Mouse (Mus musculus): ENCODE measurements around the gene Bad.

Bad gene

DNA sequence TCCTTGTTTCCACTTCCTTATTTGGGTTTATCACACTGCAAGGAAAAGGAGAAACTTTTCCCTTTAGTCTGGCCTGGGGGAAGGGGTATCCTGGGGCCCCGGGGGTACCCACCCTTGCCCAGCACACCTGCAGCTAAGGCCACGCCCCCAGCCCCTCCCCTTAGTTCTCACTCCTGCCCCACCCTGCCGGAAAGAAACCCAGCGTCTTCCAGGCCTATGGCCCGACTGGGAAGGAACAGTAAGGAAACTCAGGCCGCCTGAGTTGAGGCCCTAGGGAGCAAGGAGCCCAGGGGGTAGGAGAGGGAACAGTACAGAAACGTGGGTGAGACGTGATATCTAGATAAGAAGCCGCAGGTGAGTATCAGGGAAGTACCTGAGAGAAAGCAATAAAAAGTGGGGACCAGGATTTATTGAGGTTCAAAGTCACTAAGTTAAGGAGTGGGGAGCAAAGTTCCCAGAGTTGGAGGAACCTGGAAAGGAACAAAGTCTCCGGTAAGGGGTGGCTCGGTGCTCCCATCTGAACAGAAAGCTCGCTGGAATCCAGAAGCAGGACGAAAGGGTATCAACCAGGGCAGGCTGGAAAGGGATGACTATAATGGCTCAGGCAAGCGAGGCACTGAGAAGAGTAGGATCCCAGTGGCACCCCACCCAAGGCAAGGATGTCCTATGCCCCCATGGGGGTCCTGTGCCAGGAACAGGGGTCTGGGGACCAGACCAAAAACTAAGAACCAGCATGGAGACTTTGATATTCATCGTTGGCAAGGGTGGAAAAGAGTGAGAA is 27.0 kb downstream of the Bad start:
- DNase-seq (ENCODE audit: low spot score in 2 of 2), result no peak

DNA sequence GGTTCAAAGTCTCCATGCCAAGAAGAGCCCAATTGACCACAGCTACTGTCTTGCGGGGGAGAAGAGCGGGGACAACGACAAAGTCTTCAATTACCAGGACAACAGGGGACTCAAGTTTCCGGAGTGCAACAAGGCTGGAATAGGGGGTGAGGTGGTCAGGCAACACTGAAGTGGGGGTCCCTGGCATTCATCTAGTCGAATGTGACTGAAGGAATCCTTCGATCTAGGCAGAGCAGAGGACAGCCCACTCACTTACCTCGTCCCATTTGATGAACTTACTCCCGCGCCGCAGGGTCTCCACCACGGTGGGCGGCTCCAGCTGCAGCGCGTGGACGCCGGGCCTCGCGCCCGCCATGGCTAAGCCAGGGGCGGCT is 27.6 kb downstream of the Bad start:
- DNase-seq (ENCODE audit: low spot score in 2 of 2), result no peak

DNA sequence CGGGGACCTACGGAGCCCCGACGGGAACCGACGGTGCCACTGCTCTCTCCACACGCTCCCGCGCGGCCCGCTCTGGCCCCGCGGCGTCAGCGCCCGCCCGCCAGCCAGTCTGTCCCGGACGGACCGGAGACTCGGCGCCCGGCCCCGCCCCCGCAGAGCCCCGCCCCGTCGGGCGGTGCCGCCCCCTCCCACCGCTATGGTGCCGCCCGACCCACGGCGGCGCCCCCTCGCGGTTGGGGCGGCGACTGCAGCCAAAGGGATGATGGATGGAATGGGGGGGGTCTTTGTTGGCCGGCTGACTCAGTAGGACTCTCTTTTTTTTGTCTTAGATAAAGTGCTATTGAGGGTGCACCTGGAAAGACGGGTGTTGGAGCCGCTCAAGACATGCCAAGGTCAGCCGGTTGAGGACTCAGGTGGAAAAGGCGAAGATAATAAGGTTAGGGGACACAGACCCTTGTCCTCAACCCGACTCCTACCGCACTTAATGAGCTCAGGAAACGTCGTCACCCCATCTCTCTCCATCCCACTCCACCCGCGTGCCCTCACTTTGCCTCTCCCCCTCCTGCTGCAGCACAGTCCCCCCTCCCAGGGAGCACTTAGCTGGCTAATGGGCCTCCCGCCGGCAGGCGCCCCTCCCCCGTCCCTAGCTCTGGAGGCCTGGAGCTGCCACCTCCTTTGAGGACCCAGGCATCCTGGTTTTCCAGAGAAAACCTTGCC is 28.2 kb downstream of the Bad start:
- DNase-seq (ENCODE audit: low spot score in 2 of 2), result peak; percentile 65 to 75

DNA sequence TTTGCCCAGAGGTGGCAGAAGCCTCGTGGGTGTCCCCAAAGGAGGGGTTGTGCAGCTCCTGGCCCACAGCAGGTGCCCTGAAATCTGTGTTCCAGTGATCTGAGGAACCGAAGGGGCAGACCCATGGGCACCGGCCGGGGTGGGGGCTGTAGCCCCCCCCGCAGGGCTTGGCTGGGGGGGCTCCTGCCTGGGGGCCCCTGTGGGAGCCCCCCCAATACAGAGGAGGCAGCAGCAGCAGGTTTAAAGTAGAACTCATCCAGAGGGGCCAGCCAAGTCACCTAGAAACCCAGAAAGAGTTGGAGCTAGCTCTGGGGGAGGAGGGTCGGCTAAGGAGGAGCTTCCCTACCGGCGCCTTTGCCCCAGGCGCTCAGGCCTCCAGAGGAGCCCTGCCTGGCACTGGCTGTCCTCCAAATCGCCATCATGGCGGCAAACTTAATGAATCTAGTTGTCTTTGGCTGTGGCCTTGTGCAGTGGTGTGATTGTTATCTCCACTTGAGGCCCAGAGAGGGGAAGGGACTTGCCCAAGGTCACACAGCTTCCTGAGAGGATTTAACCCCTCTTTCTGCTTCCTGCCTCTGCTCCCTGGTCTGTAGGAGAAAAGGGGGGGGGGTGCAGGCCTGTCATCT is 28.9 kb downstream of the Bad start:
- DNase-seq (ENCODE audit: low spot score in 2 of 2), result no peak

DNA sequence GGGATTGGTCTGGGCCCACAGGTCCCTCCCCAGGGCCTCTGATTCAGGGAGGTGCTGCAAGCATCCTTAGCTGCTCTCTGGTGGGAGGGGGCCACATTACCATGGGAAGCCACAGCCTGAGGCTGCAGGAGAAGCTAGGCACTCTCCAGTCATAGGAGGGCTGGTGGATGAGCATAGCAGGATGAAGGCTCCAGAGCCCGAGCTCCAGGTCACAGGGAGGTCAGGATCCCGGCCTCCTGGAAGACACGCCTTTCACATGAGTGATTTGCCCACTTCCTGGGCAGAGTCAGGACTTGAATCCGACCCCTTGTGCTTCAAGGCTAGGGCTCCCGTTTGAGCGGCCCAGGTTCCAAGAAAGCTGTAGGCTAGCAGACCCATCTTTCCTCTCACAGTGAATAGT is 30.0 kb downstream of the Bad start:
- DNase-seq (ENCODE audit: low spot score in 2 of 2), result no peak

DNA sequence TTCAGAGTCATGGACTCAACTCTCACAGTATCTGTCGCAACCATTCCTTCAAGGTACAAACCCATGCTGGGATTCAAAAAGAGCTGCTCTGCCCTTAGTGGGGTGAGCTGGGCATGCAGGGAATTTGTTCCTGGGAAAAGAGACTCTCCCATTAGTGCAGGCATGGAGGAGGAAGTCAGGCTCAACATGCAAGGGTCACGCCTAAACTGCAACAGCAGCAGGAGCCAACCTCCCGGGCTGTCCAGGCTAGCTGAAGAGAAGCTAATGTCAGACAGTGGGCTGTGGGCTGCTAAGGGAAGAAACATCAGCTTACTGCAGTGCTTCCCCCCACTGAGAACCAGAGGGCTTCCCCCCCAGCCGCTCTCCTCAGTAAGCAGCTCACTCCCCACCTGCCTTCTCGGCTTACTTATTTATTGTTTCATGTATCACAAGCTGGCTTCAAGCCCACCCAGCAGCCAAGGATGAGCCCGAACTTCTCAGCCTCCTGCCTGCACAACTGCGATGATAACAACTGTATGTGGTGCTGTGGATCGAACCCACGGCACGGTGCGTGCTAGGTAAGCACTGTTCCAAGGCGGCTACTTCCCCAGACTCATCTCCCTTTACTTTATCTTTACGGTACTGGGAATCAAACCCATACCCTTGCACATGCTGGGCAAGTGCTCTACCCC is 30.7 kb downstream of the Bad start:
- no peak for DNase-seq (ENCODE audit: low spot score in 2 of 2)

DNA sequence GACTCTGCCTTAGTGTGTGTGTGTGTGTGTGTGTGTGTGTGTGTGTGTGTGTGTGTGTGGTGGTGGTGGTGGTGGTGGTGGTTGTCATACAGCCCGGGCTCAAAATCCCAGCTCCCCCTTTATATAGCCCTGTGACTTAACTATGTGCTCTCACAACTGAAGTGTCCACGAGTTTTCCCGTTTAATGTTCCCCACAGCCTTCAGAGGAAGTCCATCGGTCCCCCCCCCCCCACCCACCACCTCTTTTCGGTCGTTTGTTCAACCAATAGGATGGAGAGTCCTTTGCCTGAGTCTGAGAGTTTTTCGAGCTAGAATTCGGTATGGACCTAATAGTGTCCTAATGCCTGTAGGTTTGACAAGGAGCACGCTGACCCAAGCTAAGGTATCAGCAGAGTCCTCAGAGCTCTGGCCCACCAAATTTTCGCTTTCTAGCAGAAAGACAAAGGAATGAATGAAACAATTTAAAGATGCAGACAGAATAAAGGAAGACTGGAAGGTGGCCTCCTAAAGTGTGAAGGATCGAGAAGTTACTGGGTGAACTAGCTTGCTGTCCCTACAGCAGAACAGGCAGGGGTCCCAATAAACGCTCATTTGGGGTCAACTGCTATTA is 32.0 kb downstream of the Bad start:
- no peak for DNase-seq (ENCODE audit: low spot score in 2 of 2)

DNA sequence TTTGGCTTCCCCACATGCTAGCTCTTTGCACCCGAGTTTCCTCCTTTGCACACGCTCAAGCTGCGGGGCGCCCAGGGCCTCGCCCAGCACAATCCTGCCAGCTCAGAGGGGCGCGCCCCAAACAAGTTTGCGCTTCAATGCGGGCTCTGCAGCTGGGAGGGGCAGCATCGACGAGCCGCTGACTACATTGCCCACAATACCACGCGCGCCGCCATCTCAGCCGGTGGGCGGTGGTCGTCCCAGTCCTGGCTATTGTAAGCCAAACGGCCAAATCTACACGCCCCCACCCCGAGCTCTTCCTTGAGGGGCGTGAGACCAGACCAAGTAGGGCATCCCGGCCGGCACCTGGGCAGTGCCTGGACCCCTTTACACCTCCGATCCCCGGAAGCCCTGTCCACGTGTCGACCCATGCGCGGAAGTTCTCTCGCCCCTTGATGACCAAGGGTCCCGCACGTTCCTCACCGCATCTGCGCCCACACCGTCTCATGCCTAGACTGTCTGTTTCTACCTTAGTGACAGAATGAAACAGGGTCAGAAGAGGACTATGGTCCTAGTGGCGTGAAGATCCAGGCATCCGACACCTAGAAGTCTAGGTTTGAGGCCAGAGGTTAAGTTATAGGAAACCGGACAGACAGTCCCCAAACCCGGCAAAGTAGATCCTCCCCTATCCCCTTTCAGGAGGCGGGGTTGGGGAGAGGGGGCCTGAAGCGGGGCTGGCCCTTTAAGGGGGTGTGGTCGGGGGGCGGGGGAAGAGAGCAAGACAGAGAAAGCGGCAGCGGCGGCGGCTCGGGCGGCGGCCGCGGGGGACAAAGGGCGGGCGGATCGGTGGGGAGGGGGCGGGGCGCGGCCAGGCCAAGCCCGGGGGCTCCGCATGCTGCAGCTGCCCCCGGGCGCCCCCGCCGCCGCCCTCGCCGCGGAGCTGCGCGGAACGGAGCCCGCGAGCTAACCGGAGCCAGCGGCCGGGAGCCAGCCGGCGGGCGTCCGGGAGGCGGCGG is 32.8 kb downstream of the Bad start, which contains the start of gene Ppp1r14b:
TSS of gene Ppp1r14b (plus strand) at position 758 of the 995 bp plus-strand sequence.
- DNase-seq (ENCODE audit: low spot score in 2 of 2), result peak; percentile 55 to 75

DNA sequence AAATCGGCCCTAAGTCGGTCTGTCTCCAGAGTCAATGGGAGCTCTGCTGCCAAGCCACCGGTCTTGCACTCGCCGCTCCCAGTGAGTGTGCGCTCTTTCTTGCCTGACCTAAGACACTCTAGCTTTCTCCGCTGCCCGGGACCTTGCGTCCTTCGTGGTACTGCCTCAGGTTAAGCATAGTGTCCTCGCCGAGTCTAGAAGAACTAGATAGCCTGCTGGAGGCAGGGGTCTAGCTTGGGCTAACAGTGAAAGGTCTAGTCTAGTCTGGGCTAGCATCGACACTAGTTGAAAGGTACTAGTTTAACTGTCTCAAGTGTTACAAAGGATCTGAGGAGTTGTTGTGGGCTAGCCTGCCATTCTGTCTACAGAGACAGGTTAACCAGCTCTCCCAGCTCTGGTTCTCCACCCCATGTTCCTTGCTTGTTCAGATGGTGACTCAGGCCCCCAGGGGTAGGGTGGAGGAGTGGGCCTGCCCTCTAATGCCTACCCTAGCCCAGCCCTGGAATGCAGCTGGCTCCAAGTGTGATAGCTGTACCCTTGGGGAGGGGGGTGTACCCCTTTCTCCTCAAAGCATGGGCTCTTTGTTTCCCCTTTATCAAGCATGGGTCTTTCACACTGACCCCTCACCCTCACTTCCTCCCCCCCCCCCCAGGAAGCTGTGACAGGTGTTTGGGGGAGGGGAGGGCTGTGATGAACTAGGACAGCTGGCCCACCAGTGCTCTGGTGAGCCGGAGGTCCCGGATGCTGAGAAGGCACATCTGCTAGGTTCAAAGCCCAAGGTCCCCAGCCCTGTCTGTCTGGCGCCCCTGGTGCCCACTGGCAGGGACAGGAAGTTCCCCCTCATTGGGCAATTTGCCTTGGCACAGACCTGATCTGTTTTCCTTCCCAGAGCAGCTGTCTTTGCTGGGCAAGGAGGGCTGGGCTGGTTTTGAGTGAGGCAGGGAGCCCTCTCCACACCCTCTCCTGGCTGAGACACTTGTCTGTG is 34.2 kb downstream of the Bad start, which contains the start of gene Plcb3:
TSS of gene Plcb3 (minus strand) at position 934 of the 985 bp plus-strand sequence.
- peak; percentile 41 to 56 for DNase-seq (ENCODE audit: low spot score in 2 of 2)

DNA sequence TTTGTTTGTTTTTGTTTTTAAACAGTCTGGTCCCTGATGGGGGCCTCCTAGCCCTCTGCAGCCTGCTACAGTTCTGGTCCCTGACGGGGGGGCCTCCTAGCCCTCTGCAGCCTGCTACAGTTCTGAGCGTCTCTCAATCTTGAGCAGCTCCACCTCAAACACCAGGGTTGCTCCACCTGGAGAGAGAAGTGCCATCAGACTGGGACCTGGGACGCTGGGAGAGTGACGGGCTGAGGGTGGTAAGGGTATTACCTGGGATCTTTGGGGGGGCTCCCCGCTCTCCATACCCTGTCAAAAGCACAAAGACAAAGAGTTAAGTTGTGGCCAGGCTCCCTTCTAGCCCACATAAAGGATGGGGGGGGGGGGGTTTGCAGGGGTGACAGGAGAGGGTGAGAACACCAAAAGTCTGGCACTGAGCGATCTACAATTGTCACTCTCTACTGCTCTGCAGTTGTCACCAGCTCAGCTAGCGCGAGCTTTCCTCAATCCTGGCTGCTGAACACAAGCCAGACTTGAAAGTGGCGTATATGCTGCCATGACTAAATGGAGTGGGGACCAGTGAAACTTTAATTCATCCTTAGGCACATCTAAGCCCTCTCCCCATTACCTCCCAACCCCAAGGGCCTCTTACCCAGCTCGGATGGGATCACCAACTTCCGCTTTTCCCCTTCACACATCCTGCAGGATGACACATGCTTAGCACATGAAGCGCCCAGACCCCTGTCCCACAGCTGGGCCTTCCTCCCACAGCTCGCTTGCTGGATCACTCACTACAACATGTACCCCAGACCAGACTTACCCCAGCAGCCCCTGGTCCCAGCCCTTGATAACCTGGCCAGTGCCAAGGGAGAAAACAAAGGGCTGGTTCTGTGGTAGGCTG is 36.3 kb downstream of the Bad start:
- DNase-seq (ENCODE audit: low spot score in 2 of 2), result no peak

DNA sequence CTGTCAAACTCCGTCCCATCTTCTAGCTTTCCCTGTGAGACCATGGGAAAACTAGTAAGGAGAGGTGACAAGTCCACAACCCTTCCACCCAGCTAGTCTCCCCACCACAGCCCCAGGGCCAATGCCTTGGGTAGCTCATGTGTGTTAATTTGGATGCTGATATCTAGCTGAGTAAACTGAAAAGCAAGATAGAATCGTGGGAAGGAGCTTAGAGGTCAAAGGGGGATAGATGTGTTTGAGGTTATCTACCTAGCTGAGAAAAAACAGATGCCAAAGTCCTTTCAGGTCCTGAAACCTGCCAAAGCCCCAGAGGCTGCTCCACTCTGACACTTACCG is 36.9 kb downstream of the Bad start:
- no peak for DNase-seq (ENCODE audit: low spot score in 2 of 2)

DNA sequence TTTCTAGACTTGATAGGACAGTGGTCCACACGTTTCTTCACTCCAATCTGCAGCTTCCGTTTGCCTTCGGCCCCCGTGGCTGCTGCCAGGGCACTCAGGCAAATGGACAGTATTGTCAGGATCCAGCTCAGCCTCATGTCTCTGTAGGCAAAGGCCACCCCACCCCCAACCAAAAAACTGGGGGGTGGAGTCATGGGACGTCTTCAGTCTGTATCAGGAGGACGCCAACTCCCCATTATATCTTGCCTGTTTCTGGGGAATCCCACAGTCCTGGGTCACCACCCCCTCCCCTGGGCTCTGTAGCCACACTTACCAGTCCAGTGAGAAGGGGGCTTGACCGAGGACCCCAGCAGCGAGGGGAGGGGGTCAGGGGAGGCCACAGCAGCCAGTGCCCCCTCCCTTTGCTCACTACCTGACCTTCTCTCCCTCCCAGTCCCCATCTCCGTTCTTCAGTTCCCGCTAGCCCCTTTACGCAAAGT is 37.4 kb downstream of the Bad start:
- DNase-seq (ENCODE audit: low spot score in 2 of 2), result no peak

DNA sequence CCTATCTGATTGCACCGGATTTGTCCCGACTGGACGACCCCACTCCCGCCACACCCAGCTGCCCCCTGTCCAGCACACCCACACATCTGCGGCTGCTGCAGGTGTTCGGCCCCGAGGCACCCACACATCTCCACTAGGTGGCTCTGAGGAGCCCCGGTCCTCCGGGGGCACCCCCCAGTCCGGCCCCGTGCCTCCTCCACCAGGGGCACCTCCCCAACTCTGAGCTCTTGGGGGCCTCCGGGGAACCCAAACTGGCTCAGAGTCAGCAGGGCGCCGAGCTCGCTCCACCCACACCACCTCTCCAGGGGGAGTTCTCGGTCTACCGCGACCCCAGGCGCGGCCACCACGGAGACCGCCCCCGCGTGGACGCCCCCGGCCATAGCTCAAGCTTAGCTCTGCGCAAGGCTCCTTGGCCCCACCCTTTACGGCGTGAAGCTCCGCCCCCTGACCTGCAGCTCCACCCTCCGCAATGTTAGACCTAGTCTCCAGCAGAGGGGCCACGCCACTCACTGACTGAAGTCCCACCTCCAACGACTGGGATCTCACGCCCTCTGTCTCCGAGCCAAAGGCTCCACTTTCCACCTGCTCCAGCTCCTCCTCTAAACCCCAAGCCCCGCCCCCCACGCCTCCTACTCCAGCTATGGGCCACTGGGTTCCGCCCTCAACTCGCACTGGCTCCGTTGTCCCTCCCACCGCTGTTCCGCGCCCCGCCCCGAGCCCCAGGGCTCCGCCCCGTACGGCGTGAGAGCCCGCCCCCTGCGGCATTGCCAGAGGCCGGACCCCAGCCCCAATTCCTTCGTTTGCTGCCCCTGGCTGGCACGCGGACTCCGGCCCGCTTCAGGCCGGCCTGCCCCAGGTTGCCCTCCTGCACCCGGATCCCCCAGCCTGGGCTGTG is 38.1 kb downstream of the Bad start:
- peak; percentile 100 for DNase-seq (ENCODE audit: low spot score in 2 of 2)

DNA sequence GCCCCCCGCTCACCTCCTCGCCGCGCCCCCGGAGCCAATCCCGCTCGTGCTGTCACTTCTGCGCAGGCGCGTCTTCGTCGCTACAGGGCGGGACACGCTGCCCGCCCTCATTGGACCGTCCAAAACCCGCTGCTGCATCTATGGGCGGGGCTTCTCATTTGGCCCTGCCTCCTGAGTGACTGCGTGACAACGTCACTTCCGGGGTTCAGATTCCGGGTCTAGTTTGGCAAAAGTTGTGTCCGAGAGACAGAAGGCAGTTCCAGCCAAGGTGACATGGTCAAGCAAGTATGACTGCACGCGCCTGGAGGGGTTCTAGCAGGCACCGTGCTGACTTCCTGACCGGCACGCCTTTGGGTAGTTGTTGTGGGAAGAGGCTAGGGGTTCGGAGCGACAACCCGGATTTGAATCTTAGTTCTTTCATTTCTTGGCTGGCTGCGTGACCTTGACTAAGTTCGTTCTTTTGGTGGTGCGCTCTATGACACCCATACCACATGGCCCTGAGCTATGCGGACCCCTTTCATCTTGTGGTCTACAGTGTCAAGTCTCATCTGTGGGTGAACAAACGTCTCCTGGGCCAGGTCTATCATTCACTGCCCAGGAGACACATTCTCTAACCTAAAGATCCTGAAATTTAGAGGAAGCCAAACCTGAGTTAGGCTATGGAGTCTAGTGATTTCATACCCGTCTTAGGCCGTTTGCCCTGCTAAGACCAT is 38.9 kb downstream of the Bad start, which contains the start of gene Fkbp2:
TSS of gene Fkbp2 (minus strand) at position 121 of the 713 bp plus-strand sequence.
- peak; percentile 99 for DNase-seq (ENCODE audit: low spot score in 2 of 2)

DNA sequence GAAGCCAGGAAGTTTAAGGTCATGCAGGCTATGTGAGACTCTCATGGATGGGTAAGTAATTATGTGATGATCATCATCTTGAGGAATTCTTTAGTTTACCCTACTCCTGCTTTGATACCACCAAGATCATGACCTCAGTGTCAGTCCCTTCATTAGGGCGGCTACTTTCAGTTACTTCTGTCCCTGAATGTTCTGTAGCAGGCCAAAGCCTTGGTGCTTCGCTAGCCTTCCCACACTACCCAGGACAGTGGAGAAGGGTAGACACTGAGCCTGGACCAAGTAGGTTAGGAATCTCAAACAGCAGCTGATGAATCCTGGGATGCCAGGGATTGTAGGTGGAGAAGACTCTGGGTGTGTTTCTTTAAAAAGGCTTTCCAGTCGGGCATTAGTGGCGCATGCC is 39.8 kb downstream of the Bad start:
- DNase-seq (ENCODE audit: low spot score in 2 of 2), result no peak

DNA sequence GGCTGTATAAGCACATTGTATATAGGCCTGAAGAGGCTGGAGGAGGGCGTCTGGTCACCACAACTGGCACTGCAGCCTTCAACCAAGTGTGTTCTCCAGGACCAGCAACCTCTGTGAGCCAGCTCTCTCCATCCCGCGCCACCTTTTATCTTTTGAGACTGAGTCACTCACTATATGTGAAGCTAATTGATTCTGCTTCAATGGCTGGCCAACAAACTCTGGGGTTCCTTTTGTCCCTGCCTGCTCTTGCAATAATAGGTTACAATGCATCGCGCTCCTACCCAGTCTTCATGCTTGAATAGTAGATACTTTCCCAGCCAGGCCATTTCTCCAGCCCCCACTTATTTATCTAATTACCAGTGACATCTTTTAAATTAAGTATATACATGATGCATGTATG is 42.0 kb downstream of the Bad start:
- no peak for DNase-seq (ENCODE audit: low spot score in 2 of 2)
